Mouse (Mus musculus) ES-E14 (cell line): Measurements from ENCODE around the gene 1810049J17Rik. TPM values are rescaled to one million over a fixed set of nuclear protein-coding genes. Genes with fewer than 3 reads are reported as not detected.

ENCODE experiments used
- DNase-seq: peaks from one replicate; pipeline ENCODE4 v3.0.0-alpha.2; 2013; ENCODE audit warnings: low read depth, low spot score
- H3K27ac ChIP-seq: 2 replicates; pipeline ENCODE4 v1.5.1; 2012; ENCODE audit warnings: low read depth, mild to moderate bottlenecking, low read length, moderate library complexity, mixed read lengths; ENCODE audit not compliant: poor library complexity, insufficient read depth, severe bottlenecking
- H3K36me3 ChIP-seq: 2 replicates; pipeline ENCODE4 v1.6.1; 2012; ENCODE audit warnings: mild to moderate bottlenecking, low read length, moderate library complexity, mixed read lengths; ENCODE audit not compliant: control insufficient read depth, poor library complexity, insufficient read depth, severe bottlenecking
- H3K4me1 ChIP-seq, 2 experiments: fragments of 150-350 bp in 1 of 2; sonication (generic) in 1 of 2; 2 replicates each; pipeline ENCODE4 v1.6.1; 2012; ENCODE audit warnings: low read length in 2 of 2, mild to moderate bottlenecking in 1 of 2, mixed read lengths in 1 of 2; ENCODE audit not compliant: control insufficient read depth in 2 of 2, insufficient read depth in 2 of 2, poor library complexity in 1 of 2
- H3K4me3 ChIP-seq, 2 experiments: fragments of 150-350 bp in 1 of 2; sonication (generic) in 1 of 2; 2 replicates each; pipeline ENCODE4 v1.5.1; 2012; ENCODE audit warnings: low read length in 2 of 2, low read depth in 1 of 2, mild to moderate bottlenecking in 1 of 2, mixed read lengths in 1 of 2; ENCODE audit not compliant: insufficient read depth in 1 of 2, poor library complexity in 1 of 2, severe bottlenecking in 1 of 2
- H3K9ac ChIP-seq: 2 replicates; pipeline ENCODE4 v1.6.1; 2012; ENCODE audit warnings: low read depth, mild to moderate bottlenecking, low read length, mixed read lengths; ENCODE audit not compliant: poor library complexity, insufficient read depth, severe bottlenecking
- H3K9me3 ChIP-seq: fragments of 150-350 bp; sonication (generic); 2 replicates; pipeline ENCODE4 v1.6.1; 2012; ENCODE audit warnings: low read depth, mild to moderate bottlenecking, low read length; ENCODE audit not compliant: control insufficient read depth, insufficient read depth
- CHD2 ChIP-seq: IDR thresholded peaks from 2 replicates; pipeline ENCODE4 v1.6.1; 2014; ENCODE audit warnings: mild to moderate bottlenecking, low read depth, low read length, inconsistent platforms
- HCFC1 ChIP-seq: IDR thresholded peaks from 2 replicates; pipeline ENCODE4 v1.6.1; 2012; ENCODE audit warnings: low read length, inconsistent platforms, borderline replicate concordance; ENCODE audit not compliant: insufficient read depth
- MAFK ChIP-seq: IDR thresholded peaks from 2 replicates; pipeline ENCODE4 v1.6.1; 2014; ENCODE audit warnings: mild to moderate bottlenecking, low read depth, low read length, inconsistent platforms; ENCODE audit not compliant: insufficient read depth
- ZC3H11A ChIP-seq: IDR thresholded peaks from 2 replicates; pipeline ENCODE4 v1.6.1; 2012; ENCODE audit warnings: low read depth, mild to moderate bottlenecking, inconsistent platforms, low read length, borderline replicate concordance
- ZNF384 ChIP-seq: IDR thresholded peaks from 2 replicates; pipeline ENCODE4 v1.6.1; 2012; ENCODE audit warnings: low read depth, low read length, inconsistent platforms
- in situ Hi-C, 2 experiments: fragments of 600-800 bp; cut with MboI; formaldehyde crosslinking; loops; one replicate each; pipeline ENCODE4 v1.15.1; 2025; ENCODE audit warnings: low sequenced_read_pairs in 2 of 2, inconsistent platforms in 1 of 2; ENCODE audit not compliant: unreplicated experiment in 2 of 2
- total RNA-seq: library from RNA; depleted of rRNA; stranded (reverse); fragments of 300-350 nt; gene quantifications from 2 replicates; pipeline ENCODE4 v1.2.3, GENCODE M21; 2012

The 1810049J17Rik gene
- total RNA-seq, 1 experiment = 9.6 TPM

DNA sequence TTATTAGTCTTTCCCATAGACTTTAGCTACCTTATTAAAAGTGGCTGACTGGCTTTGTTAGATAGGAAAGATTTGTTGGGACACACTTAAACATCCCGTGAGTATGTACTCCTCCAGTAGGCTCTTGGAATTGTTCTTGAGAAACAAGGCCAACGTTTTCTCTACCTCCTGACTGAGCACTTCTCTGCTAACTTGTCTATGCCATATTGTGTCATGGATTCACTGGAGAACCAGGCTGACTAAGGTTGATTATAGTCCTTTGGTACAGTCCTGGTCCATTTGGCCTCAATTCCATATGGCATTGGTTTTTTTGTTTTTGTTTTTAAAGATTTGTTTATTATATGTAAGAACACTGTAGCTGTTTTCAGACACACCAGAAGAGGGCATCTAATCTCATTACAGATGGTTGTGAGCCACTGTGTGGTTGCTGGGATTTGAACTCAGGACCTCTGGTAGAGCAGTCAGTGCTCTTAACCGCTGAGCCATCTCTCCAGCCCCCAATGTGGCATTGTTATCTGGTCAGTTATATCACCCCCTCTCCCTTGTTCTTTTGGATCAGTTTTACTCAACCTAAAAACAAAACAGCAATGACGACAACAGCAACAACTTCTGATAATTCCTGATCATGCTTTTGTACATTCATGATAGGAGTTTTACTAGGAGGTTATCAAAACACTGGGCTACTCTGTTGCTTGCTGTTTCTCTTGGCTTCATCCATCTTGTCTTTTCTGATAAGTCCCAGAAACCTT is 15.5 kb upstream of the 1810049J17Rik start:
- Histone ChIP-seq H3K4me3 (no peak overlapping the region), H3K27ac (no peak overlapping the region), H3K9me3 (no peaks in the 10 kb centered on the region), H3K36me3 (no peaks in the 10 kb centered on the region; the same call in 1 of the 2 replicates), H3K9ac (no peak overlapping the region), H3K4me1 (peaks cover 0 to 11% of the 10 kb centered on the region in 2 experiments; a peak in 1 of 4 replicates)
- in situ Hi-C loops = no loop called here
- TF ChIP-seq ZC3H11A (no peak), HCFC1 (no peak)
- DNase-seq = no peak

- H3K27ac ChIP-seq = no peak overlapping the region
- no peak for DNase-seq
- no peaks in the 10 kb centered on the region for H3K9me3 ChIP-seq
- H3K36me3 ChIP-seq = no peaks in the 10 kb centered on the region
- in situ Hi-C loops = no loop called here
- no peak overlapping the region for H3K9ac ChIP-seq
- peaks cover 2 to 8% of the 10 kb centered on the region in 2 experiments; a peak in 3 of 4 replicates for H3K4me1 ChIP-seq
- no peak for TF ChIP-seq ZNF384
- no peak for TF ChIP-seq HCFC1
- no peak for TF ChIP-seq CHD2
- TF ChIP-seq ZC3H11A = no peak
- TF ChIP-seq MAFK = no peak
- H3K4me3 ChIP-seq = no peak overlapping the region
These were observed 12.7 kb upstream of the 1810049J17Rik start for GRCm38 (mm10) chr15:12334381-12334780.

DNA sequence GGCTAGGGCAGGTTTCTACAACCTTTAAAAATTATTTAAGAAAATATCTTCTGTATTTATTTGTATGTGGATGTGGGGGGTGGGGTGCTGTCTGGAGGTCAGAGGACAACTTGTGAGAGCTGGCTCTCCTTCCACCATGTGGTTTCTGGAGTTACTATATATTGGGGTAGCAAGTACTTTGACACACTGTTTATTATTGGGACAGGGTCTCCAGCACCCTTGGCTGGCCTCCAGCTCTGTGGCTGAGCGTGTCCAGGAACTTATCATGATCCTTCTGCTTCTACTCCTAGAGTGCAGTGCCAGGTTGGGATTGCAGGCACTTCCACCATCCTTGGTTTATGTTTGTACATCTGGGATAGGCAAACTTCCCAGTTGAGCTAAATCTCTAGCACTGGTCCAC is 9.6 kb upstream of the 1810049J17Rik start:
- no peaks in the 10 kb centered on the region for H3K36me3 ChIP-seq
- H3K4me1 ChIP-seq = peaks cover 2 to 6% of the 10 kb centered on the region in 2 experiments; a peak in 3 of 4 replicates
- H3K9me3 ChIP-seq = no peaks in the 10 kb centered on the region
- H3K9ac ChIP-seq = no peak overlapping the region
- DNase-seq = no peak
- H3K4me3 ChIP-seq = no peak overlapping the region
- TF ChIP-seq MAFK (no peak), HCFC1 (no peak), ZNF384 (no peak), CHD2 (no peak), ZC3H11A (no peak)
- H3K27ac ChIP-seq = no peak overlapping the region
- in situ Hi-C loops = no loop called here

GRCm38 (mm10) chr15:12330892-12331291 is 9.2 kb upstream of the 1810049J17Rik start:
- H3K4me1 ChIP-seq = peaks cover 2 to 6% of the 10 kb centered on the region in 2 experiments; a peak in 3 of 4 replicates
- TF ChIP-seq CHD2 (no peak), ZC3H11A (no peak), HCFC1 (no peak), MAFK (no peak), ZNF384 (no peak)
- no peak overlapping the region for H3K9ac ChIP-seq
- DNase-seq = no peak
- H3K27ac ChIP-seq = no peak overlapping the region
- no peaks in the 10 kb centered on the region for H3K9me3 ChIP-seq
- H3K36me3 ChIP-seq = no peaks in the 10 kb centered on the region
- H3K4me3 ChIP-seq = no peak overlapping the region
- in situ Hi-C loops = no loop called here

- peaks cover 2 to 5% of the 10 kb centered on the region in 2 experiments; a peak in 3 of 4 replicates for H3K4me1 ChIP-seq
- no peak overlapping the region for H3K27ac ChIP-seq
- TF ChIP-seq MAFK = no peak
- TF ChIP-seq HCFC1 = no peak
- no peak for TF ChIP-seq CHD2
- no peak for TF ChIP-seq ZNF384
- no peak for TF ChIP-seq ZC3H11A
- DNase-seq = no peak
- no peak overlapping the region for H3K9ac ChIP-seq
- H3K9me3 ChIP-seq = no peaks in the 10 kb centered on the region
- in situ Hi-C loops = no loop called here
- H3K36me3 ChIP-seq = peaks cover 2% of the 10 kb centered on the region; the same call in 1 of the 2 replicates
- H3K4me3 ChIP-seq = no peak overlapping the region
These were observed 8.7 kb upstream of the 1810049J17Rik start for GRCm38 (mm10) chr15:12330389-12330788.
